Mouse (Mus musculus) heart, adult 2 months (tissue): ENCODE measurements around the gene Cuzd1. TPM values are rescaled to one million over a fixed set of nuclear protein-coding genes. Genes with fewer than 3 reads are reported as not detected.

ENCODE experiments used
- DNase-seq, 2 experiments: peaks; one replicate each; pipeline ENCODE4 v3.0.0; 2021
- H3K27ac ChIP-seq: fragments of 200-600 bp; 2 replicates; pipeline ENCODE4 v1.8.1; 2022
- H3K27me3 ChIP-seq: fragments of 200-500 bp; 2 replicates; pipeline ENCODE4 v1.6.1; 2012; ENCODE audit warnings: mild to moderate bottlenecking, low read length, inconsistent platforms, mixed read lengths; ENCODE audit not compliant: control insufficient read depth, insufficient read depth
- H3K36me3 ChIP-seq: fragments of 200-500 bp; 2 replicates; pipeline ENCODE4 v1.6.1; 2012; ENCODE audit warnings: low read length, inconsistent platforms; ENCODE audit not compliant: control insufficient read depth, insufficient read depth
- H3K4me1 ChIP-seq: fragments of 200-500 bp; 2 replicates; pipeline ENCODE4 v1.6.1; 2011; ENCODE audit warnings: low read length; ENCODE audit not compliant: control insufficient read depth, insufficient read depth
- H3K4me3 ChIP-seq: fragments of 200-600 bp; 2 replicates; pipeline ENCODE4 v1.8.1; 2022
- H3K79me2 ChIP-seq: fragments of 200-500 bp; replicated peaks from 2 replicates; pipeline ENCODE4 v1.6.1; 2012; ENCODE audit warnings: mild to moderate bottlenecking, inconsistent platforms, low read length, moderate library complexity, mixed read lengths; ENCODE audit not compliant: control insufficient read depth, insufficient read depth
- H3K9ac ChIP-seq: fragments of 200-500 bp; 2 replicates; pipeline ENCODE4 v1.6.1; 2012; ENCODE audit warnings: low read depth, mild to moderate bottlenecking, control low read depth, inconsistent platforms, low read length, mixed read lengths
- CTCF ChIP-seq: fragments of 200-600 bp; IDR thresholded peaks from 2 replicates; pipeline ENCODE4 v1.8.1; 2022; ENCODE audit warnings: antibody characterized with exemption, mild to moderate bottlenecking, moderate library complexity
- EP300 ChIP-seq: fragments of 200-500 bp; IDR thresholded peaks from 2 replicates; pipeline ENCODE4 v1.6.1; 2011; ENCODE audit warnings: low read depth, low read length, control low read depth; ENCODE audit not compliant: insufficient read depth
- POLR2A ChIP-seq: fragments of 200-500 bp; IDR thresholded peaks from 2 replicates; pipeline ENCODE4 v1.6.1; 2011; ENCODE audit warnings: mild to moderate bottlenecking, low read depth, low read length, control low read depth; ENCODE audit not compliant: insufficient read depth
- WGBS: fragments of 180-500 bp; shearing (Covaris S2); methylation state at CpG from one replicate; pipeline ENCODE4 v1.1.7; 2018; 5-methylcytosine and 5-hydroxymethylcytosine counted together
- intact Hi-C: fragments of 180-260 bp; cut with DNase I; formaldehyde crosslinking; loops from one replicate; pipeline ENCODE4 v1.15.1; 2025
- polyA plus RNA-seq: library from polyadenylated mRNA; depleted of rRNA; stranded (reverse); fragments of >200 nt; gene quantifications from 2 replicates; pipeline ENCODE4 v1.2.3, GENCODE M21; 2012
- total RNA-seq, 2 experiments: library from RNA; stranded (reverse); gene quantifications; 2 replicates each; pipeline ENCODE4 v1.2.3; 2021

Cuzd1 gene
- total and polyA plus RNA-seq, 3 experiments, result 0.21 to 0.64 (median 0.32) TPM

DNA sequence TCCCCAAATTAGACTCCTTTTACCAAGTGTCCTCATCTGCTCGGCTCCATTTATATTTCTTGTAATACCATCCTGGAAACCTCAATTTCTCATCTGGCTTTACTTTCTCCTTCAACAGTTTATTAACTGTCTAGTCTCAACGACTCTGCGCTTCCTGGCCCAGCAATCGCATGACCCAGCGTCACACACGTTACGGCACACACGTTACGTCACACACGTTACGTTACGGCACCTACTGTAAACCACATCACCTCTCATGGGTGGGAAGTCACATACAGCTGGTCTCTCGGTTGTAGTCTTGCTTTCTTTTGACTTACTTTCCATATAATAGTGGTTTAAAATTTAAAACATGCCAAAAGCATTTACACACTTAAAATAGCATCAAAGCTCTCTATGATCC lies 34.0 kb upstream of the Cuzd1 start:
- H3K9ac ChIP-seq, result no peak overlapping the region
- DNase-seq, result no peak
- H3K36me3 ChIP-seq, result peaks cover 2% of the 10 kb centered on the region; the same call in 1 of the 2 replicates
- 0 out of 2 replicates have a peak, but pooled peaks cover 1% of the 10 kb centered on the region for H3K79me2 ChIP-seq
- no peak overlapping the region for H3K4me3 ChIP-seq
- TF ChIP-seq CTCF, result no peak
- TF ChIP-seq POLR2A, result no peak
- TF ChIP-seq EP300, result no peak
- 96% methylated on average over 13 of the region's 13 CpGs for WGBS
- no peak overlapping the region for H3K27ac ChIP-seq
- no peaks in the 10 kb centered on the region for H3K27me3 ChIP-seq
- H3K4me1 ChIP-seq, result no peaks in the 10 kb centered on the region
- intact Hi-C loops, result no loop called here

DNA sequence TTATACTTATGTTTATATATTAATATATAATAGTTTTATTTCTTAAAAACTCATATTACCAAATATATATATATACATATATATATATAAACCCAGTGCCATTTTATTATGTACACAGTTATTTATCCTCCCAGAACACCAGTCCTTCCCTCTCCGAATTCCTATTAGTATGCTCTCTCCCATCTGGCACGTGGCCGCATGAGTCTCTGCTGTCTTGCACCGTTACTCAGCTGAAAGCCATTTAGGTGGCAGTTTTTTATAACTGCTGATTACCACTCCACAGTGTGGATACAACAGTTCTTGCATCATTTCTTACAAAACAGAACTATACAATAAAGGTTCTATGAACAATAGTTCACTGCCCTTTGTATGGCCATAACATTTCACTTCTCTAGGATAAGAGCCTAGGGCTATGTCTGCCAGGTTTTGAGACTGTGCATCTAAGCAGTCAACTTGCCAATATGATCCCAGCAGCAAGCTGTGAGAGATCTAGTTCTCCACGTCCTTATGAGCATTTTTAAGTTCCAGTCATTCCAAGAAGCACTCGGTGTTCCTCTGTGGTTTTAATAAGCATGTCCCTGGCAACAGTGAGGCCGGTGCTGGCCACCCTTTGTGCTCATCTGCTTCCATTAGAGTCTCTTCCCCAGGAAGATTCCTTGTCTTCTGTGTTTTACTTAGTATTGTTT lies 23.9 kb upstream of the Cuzd1 start:
- DNase-seq, result no peak
- Histone ChIP-seq H3K4me1 (no peaks in the 10 kb centered on the region), H3K9ac (no peak overlapping the region), H3K27me3 (no peaks in the 10 kb centered on the region), H3K27ac (no peak overlapping the region), H3K36me3 (no peaks in the 10 kb centered on the region), H3K79me2 (no peaks in the 10 kb centered on the region), H3K4me3 (no peak overlapping the region)
- no peak for TF ChIP-seq CTCF
- no peak for TF ChIP-seq POLR2A
- no peak for TF ChIP-seq EP300
- intact Hi-C loops, result no loop called here
- 82% methylated on average over 7 of the region's 7 CpGs for WGBS

DNA sequence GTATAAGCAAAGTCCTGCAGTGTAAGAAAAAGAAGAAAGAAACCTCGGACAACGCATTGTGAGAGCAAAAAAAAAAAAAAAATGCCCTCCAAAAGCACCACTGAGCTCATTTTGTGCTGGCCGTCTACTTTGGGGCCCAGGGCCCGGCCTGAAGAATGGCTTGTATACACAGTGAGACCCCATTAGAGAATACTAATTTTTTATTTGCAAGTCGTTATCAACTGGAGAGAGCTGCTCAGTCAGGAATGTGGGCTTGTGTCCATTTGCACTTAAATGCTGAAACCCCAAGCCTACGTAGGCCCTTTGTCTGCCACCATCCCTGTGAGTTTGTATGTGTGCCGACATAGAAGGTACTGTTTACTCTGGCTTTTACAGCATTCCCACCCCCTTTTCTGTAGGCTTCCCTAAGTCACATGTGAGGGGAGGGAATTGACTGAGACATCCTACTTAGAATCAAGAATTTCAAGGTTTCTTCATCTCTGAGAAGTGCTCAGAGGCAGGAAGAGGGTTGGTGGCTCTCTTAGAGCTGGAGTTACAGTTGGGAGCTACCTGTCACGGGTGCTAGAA lies 15.5 kb upstream of the Cuzd1 start:
- H3K27me3 ChIP-seq, result no peaks in the 10 kb centered on the region
- intact Hi-C loops, result no loop called here
- no peak overlapping the region for H3K27ac ChIP-seq
- WGBS, result 63% methylated on average over 8 of the region's 8 CpGs
- no peak for DNase-seq
- TF ChIP-seq POLR2A (no peak), CTCF (no peak), EP300 (no peak)
- H3K4me1 ChIP-seq, result no peaks in the 10 kb centered on the region
- H3K79me2 ChIP-seq, result no peaks in the 10 kb centered on the region
- H3K36me3 ChIP-seq, result no peaks in the 10 kb centered on the region
- H3K4me3 ChIP-seq, result no peak overlapping the region
- H3K9ac ChIP-seq, result no peak overlapping the region

- no peak within 1 kb of the TSS for H3K4me3 ChIP-seq
- H3K27ac ChIP-seq, result no peak within 1 kb of the TSS
- no peaks in the 10 kb centered on the region for H3K27me3 ChIP-seq
- H3K4me1 ChIP-seq, result no peaks in the 10 kb centered on the region
- no peak within 1 kb of the TSS for H3K9ac ChIP-seq
- no peaks in the 10 kb centered on the region for H3K79me2 ChIP-seq
- TF ChIP-seq CTCF (no peak), EP300 (no peak)
- no peak for DNase-seq
- intact Hi-C loops, result no loop called here
- WGBS, result 56% methylated on average over 1 of the region's 1 CpGs
- no peaks in the 10 kb centered on the region for H3K36me3 ChIP-seq
Measured at GRCm38 (mm10) chr7:131333564-131333963, 11.5 kb upstream of the Cuzd1 start, which contains the start of gene Fam24a. Fam24a (plus strand) TSS chr7:131333864.

DNA sequence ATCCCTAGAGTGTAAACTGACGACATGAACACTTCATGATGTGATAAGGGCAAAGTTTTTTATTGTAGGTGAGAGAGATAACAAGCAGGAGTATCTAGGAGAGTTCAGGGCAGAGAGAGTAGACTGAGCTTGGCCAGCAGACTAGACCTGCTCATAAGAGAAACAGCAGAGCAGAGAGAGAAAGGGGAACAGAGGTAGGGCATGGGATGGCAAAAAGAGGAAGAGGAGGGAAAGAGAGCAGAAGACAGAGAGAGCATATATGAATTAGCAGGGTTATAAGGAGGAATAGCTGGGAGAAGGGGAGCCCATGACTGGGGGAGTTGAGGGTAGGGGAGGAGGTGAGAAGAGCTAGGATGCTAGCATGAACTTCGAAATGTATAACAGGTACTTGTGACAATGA lies 9.6 kb upstream of the Cuzd1 start:
- Histone ChIP-seq H3K27ac (no peak overlapping the region), H3K36me3 (no peaks in the 10 kb centered on the region), H3K4me1 (no peaks in the 10 kb centered on the region), H3K9ac (no peak overlapping the region), H3K4me3 (no peak overlapping the region), H3K27me3 (no peaks in the 10 kb centered on the region), H3K79me2 (no peaks in the 10 kb centered on the region)
- 48% methylated on average over 2 of the region's 2 CpGs for WGBS
- no peak for TF ChIP-seq POLR2A
- no peak for TF ChIP-seq EP300
- TF ChIP-seq CTCF, result no peak
- intact Hi-C loops, result no loop called here
- no peak for DNase-seq

DNA sequence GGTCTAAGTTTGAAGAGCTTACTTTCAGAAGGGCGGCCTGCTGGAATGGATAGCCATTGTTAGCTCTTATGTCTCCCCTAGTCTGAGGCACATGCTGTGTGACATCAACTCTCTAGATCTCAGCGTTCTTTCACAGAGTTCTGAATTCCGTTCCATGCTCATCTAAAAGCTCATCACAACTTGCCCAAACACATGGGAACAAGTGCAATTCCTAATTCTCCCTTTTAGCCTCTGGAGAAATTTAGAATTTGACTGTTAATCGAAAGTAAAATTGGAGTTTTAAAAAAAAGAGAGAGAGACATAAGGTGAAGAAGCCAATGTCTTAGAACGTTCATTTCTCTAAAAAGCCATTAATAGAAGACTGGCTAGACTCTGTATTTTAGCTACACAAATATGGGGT lies 7.3 kb upstream of the Cuzd1 start, which contains the start of gene Fam24b:
Gene Fam24b, minus strand, starts transcription at position 101 of the 400 bp plus-strand sequence.
- H3K4me3 ChIP-seq, result no peak within 1 kb of the TSS
- H3K27me3 ChIP-seq, result no peaks in the 10 kb centered on the region
- H3K4me1 ChIP-seq, result no peaks in the 10 kb centered on the region
- no peak within 1 kb of the TSS for H3K27ac ChIP-seq
- intact Hi-C loops, result no loop called here
- no peak for TF ChIP-seq CTCF
- no peak for TF ChIP-seq EP300
- TF ChIP-seq POLR2A, result no peak
- 91% methylated on average over 5 of the region's 5 CpGs for WGBS
- no peaks in the 10 kb centered on the region for H3K36me3 ChIP-seq
- DNase-seq, result no peak
- H3K79me2 ChIP-seq, result no peaks in the 10 kb centered on the region
- no peak within 1 kb of the TSS for H3K9ac ChIP-seq
